Mouse (Mus musculus): ENCODE results near the gene Cnnm4. TPM values are rescaled to one million over a fixed set of nuclear protein-coding genes. Genes with fewer than 3 reads are reported as not detected.
A peak's percentile ranks its signal among the peaks of the same experiment; 100 is the strongest.

Gene Cnnm4
- total RNA-seq (2012; rRNA removed) (7.8 and 8.1 TPM in 2 replicates), polyA plus RNA-seq (2012; ENCODE audit: insufficient read depth in 1 of 2, insufficient read length in 2 of 2, low read depth in 1 of 2, low replicate concordance in 2 of 2, missing spikeins in 1 of 2) (1 to 10 TPM in 1 of 2 experiments, not detected in 1; 8.5 TPM)

DNA sequence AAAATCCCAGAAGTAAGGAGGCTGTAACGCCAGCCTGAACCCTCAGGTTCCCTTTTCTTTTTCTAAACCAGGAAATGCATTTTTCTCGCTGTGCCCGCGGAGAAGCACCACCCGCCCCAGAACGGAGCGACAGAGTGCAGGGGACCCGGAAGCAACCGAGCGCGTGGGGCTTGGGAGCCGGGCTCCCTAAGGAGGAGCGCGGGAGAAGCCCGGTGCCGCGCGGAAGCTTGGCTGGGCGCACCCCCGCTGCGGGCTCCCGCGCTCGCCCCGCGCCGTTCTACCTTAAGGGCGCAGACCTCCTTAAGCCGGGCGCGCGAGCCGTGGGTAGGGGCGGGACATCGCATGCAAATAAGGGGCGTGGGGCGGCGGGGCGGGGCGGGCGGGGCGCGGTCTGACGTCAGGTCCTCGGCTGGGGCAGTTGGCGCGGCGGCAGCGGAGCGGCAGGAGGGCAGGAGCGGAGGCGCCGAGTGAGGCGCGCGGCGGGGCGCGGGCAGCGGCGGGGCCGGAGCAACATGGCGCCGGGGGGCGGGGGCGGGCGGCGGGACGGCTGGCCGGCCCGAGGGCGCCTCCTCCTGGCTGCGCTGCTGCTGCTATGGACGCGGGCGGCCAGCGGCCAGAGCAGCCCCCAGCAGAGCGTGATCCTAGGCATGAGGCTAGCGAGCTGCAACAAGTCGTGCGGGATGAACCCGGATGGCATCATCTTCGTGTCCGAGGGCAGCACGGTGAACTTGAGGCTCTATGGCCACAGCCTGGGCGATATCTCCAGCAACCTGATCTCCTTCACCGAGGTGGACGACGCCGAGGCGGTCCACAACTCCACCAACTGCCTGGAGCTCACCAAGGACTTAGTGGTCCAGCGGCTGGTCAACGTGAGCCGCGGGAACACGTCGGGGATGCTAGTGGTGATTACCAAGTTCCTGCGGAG is at the start of gene Cnnm4:
Gene Cnnm4, plus strand, starts transcription at position 440 of the 925 bp plus-strand sequence.
- peak within 1 kb of the TSS; percentile 95 for H3K9ac ChIP-seq (ENCODE audit: control insufficient read depth, low read depth, low read length, poor library complexity, severe bottlenecking)
- peak; percentile 92 for DNase-seq (ENCODE audit: low read depth, low spot score)
- peaks cover 5 to 45% of the 10 kb centered on the region in 2 experiments; a peak in 3 of 4 replicates for H3K4me1 ChIP-seq (ENCODE audit: control insufficient read depth in 1 of 2, insufficient read depth in 2 of 2, low read length in 2 of 2)
- H3K27me3 ChIP-seq (ENCODE audit: control insufficient read depth in 1 of 2, insufficient read depth in 2 of 2, low read length in 2 of 2) = no peaks in the 10 kb centered on the region
- peaks cover 16% of the 10 kb centered on the region for H3K79me2 ChIP-seq (ENCODE audit: control insufficient read depth, insufficient read depth, low read length, poor library complexity)
- peak within 1 kb of the TSS; percentile 75 for H3K27ac ChIP-seq (ENCODE audit: control insufficient read depth, low read depth, low read length)
- peaks cover 0 to 19% of the 10 kb centered on the region in 2 experiments; a peak in 2 of 4 replicates for H3K36me3 ChIP-seq (ENCODE audit: control insufficient read depth in 1 of 2, insufficient read depth in 2 of 2, low read length in 2 of 2)
- H3K9me3 ChIP-seq (replicated peaks; ENCODE audit: insufficient read depth, low read length) = no peaks in the 10 kb centered on the region
- peak within 1 kb of the TSS; percentile 78 to 84 for H3K4me3 ChIP-seq (ENCODE audit: control insufficient read depth in 1 of 2, insufficient read depth in 1 of 2, low read depth in 2 of 2, low read length in 2 of 2)
- TF ChIP-seq E2F4 (IDR thresholded peaks at IDR 0.05; ENCODE audit: borderline replicate concordance, low read depth, low read length) (no peak), ZMIZ1 (IDR thresholded peaks at IDR 0.05; ENCODE audit: low read depth, low read length) (no peak), TAL1 (IDR thresholded peaks at IDR 0.05; ENCODE audit: low read length) (no peak), TCF12 (IDR thresholded peaks at IDR 0.05; ENCODE audit: low read depth, low read length) (no peak; the same call in 1 of the 2 replicates), BHLHE40 (IDR thresholded peaks at IDR 0.05; ENCODE audit: borderline replicate concordance, low read depth, low read length) (no peak), UBTF (IDR thresholded peaks at IDR 0.05; ENCODE audit: borderline replicate concordance, insufficient read depth, low read depth, low read length) (no peak), MEF2A (IDR thresholded peaks at IDR 0.05; ENCODE audit: extremely low read depth, insufficient replicate concordance, low read depth, low read length, poor library complexity, severe bottlenecking) (no peak), MAZ (IDR thresholded peaks at IDR 0.05; ENCODE audit: low read depth, low read length) (no peak; the same call in 1 of the 2 replicates), CHD2 (IDR thresholded peaks at IDR 0.05; ENCODE audit: low read length) (no peak), GABPA (IDR thresholded peaks at IDR 0.05; ENCODE audit: low read depth, low read length) (no peak), ZKSCAN1 (IDR thresholded peaks at IDR 0.05; ENCODE audit: low read depth, low read length) (no peak), NRF1 (IDR thresholded peaks at IDR 0.05; ENCODE audit: insufficient read depth, low read depth, low read length, poor library complexity, severe bottlenecking) (no peak), POLR2AphosphoS2 (IDR thresholded peaks at IDR 0.05; ENCODE audit: low read length) (no peak), ETS1 (IDR thresholded peaks at IDR 0.05; ENCODE audit: low read depth, low read length) (peak; percentile 34; the same call in 1 of the 2 replicates), USF1 (IDR thresholded peaks at IDR 0.05; ENCODE audit: low read depth, low read length) (no peak), SIN3A (IDR thresholded peaks at IDR 0.05; ENCODE audit: low read length) (peak; percentile 90), NELFE (IDR thresholded peaks at IDR 0.05; ENCODE audit: low read depth, low read length) (peak; percentile 62), JUND (IDR thresholded peaks at IDR 0.05; ENCODE audit: low read depth, low read length) (no peak), CTCF (IDR thresholded peaks at IDR 0.05 in 2 of 3, conservative IDR thresholded peaks at IDR 0.05 in 1 of 3; ENCODE audit: control insufficient read depth in 1 of 3, insufficient read depth in 1 of 3, low read depth in 2 of 3, low read length in 3 of 3, poor library complexity in 1 of 3, severe bottlenecking in 1 of 3) (peak; percentile 11 to 64 (median 19); a peak in 3 of 6 replicates), ELF1 (IDR thresholded peaks at IDR 0.05; ENCODE audit: low read depth, low read length) (peak; percentile 91), POLR2AphosphoS5 (IDR thresholded peaks at IDR 0.05; ENCODE audit: borderline replicate concordance, low read depth, low read length) (no peak), ZC3H11A (IDR thresholded peaks at IDR 0.05; ENCODE audit: low read depth, low read length) (no peak), RAD21 (IDR thresholded peaks at IDR 0.05; ENCODE audit: low read depth, low read length) (no peak), CHD1 (IDR thresholded peaks at IDR 0.05; ENCODE audit: low read depth, low read length) (no peak), USF2 (IDR thresholded peaks at IDR 0.05; ENCODE audit: borderline replicate concordance in 1 of 2, insufficient read depth in 1 of 2, low read depth in 1 of 2, low read length in 2 of 2) (no peak), SMC3 (IDR thresholded peaks at IDR 0.05; ENCODE audit: low read depth, low read length) (no peak), EP300 (IDR thresholded peaks at IDR 0.05; ENCODE audit: low read depth in 1 of 2, low read length in 2 of 2) (0 out of 4 replicates have a peak, but pooled peaks of 1 of the 2 experiments have one; percentile 33), ZNF384 (IDR thresholded peaks at IDR 0.05; ENCODE audit: low read depth, low read length) (no peak), MYC (IDR thresholded peaks at IDR 0.05; ENCODE audit: low read depth, low read length) (0 out of 2 replicates have a peak, but pooled peaks have one; percentile 39), MAFK (IDR thresholded peaks at IDR 0.05; ENCODE audit: borderline replicate concordance, low read depth, low read length) (no peak), POLR2A (IDR thresholded peaks at IDR 0.05; ENCODE audit: control insufficient read depth in 1 of 2, insufficient read depth in 1 of 2, low read depth in 1 of 2, low read length in 2 of 2, poor library complexity in 1 of 2) (peak; percentile 67 to 69; a peak in 1 of 4 replicates), MAX (IDR thresholded peaks at IDR 0.05; ENCODE audit: low read length) (no peak), TBP (IDR thresholded peaks at IDR 0.05; ENCODE audit: low read depth, low read length) (no peak), MXI1 (IDR thresholded peaks at IDR 0.05; ENCODE audit: low read depth, low read length) (peak; percentile 52)
